Mouse (Mus musculus): ENCODE measurements around the gene Esp4.
"Not testable (repeated sequence)": the region's sequence is repeated elsewhere in the genome, so short reads cannot be mapped to it uniquely, and the experiment has no call there.

Gene Esp4

GRCm38 (mm10) chr17:40598294-40598693 is at the start of gene Esp4:
Gene Esp4 (plus strand): TSS chr17:40598594.
- DNase-seq (ENCODE audit: low read depth, low spot score): no peak

GRCm38 (mm10) chr17:40553470-40553869 is 44.9 kb upstream of the Esp4 start:
- peak; percentile 37 for DNase-seq (ENCODE audit: low read depth, low spot score)

GRCm38 (mm10) chr17:40561207-40561606 is 37.2 kb upstream of the Esp4 start, which contains the start of gene Esp6:
Gene Esp6 (plus strand): TSS chr17:40561507.
- no peak for DNase-seq (ENCODE audit: low read depth, low spot score)

- DNase-seq (ENCODE audit: low read depth, low spot score): not testable (repeated sequence)
Measured at GRCm38 (mm10) chr17:40583906-40584305, 14.5 kb upstream of the Esp4 start.

GRCm38 (mm10) chr17:40591297-40591696 is 7.1 kb upstream of the Esp4 start:
- DNase-seq (ENCODE audit: low read depth, low spot score): no peak

GRCm38 (mm10) chr17:40631775-40632174 is 33.4 kb downstream of the Esp4 start, which contains the start of gene Esp3:
Gene Esp3 (plus strand): TSS chr17:40632075.
- not testable (repeated sequence) for DNase-seq (ENCODE audit: low read depth, low spot score)
